In the genomic region with DNA sequence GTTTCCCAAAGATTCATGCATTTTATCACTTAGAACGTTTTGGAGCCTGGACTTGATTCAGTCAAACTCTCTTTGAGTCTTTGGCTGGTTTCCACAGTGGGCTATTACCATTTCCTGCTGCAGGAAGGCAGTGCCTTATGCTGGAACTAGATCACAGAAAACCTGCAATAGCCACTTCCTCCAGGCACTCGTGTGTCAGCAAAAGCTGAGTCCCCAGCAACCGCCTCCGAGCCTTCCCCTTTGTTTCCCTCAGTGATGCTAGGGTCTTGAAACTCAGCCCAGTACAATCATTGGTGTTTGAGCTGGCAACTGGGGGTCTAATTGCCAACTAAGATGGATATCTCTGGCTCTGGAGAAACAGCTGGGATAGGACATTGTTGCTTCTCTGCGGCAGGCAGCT, we compare ENCODE assay signal across 8 mouse cellular contexts.
DNase-seq lines count a peak whose midpoint lies in the region; ATAC-seq and TF ChIP-seq lines count a peak whose summit lies in the region.

No protein-coding gene starts in this region.

- ATAC-seq in hindbrain, postnatal 0 days, result peak; percentile 28; the same call in 1 of the 2 replicates

- H3K4me3 ChIP-seq in hindbrain, postnatal 0 days (ENCODE audit: low read length), result no peak overlapping the region

- no peaks in the 10 kb centered on the region for H3K36me3 ChIP-seq in hindbrain, postnatal 0 days (ENCODE audit: insufficient read depth, low read length)

- no peak overlapping the region for H3K4me2 ChIP-seq in hindbrain, postnatal 0 days (ENCODE audit: low read depth, low read length)

- TF ChIP-seq CTCF in hindbrain, postnatal 0 days (IDR thresholded peaks at IDR 0.05; ENCODE audit: low read depth), result no peak

- peaks cover 20% of the 10 kb centered on the region for H3K4me1 ChIP-seq in hindbrain, postnatal 0 days (ENCODE audit: insufficient read depth, low read length)

- H3K27ac ChIP-seq in hindbrain, postnatal 0 days, result peak overlapping the region; percentile 22; the same call in 1 of the 2 replicates

- WGBS in hindbrain, postnatal 0 days, result 16% methylated on average over 5 of the region's 5 CpGs

- no peaks in the 10 kb centered on the region for H3K27me3 ChIP-seq in hindbrain, postnatal 0 days (ENCODE audit: insufficient read depth, low read length)

- H3K9me3 ChIP-seq in hindbrain, postnatal 0 days (ENCODE audit: low read length), result no peaks in the 10 kb centered on the region

- no peak overlapping the region for H3K9ac ChIP-seq in hindbrain, postnatal 0 days (replicated peaks; ENCODE audit: low read length)

- DNase-seq in layer of hippocampus, adult 11-12 months (ENCODE audit: low spot score), result peak; percentile 42
- DNase-seq in layer of hippocampus, postnatal 10 days (ENCODE audit: low spot score in 2 of 2), result no peak
- DNase-seq in brain, adult 2 months (ENCODE audit: low read depth, low spot score), result peak; percentile 49
- DNase-seq in hindbrain, postnatal 0 days (ENCODE audit: low spot score), result peak; percentile 79
- peak; percentile 79 for DNase-seq in lung, postnatal 10 days
- DNase-seq in thymus, postnatal 25 days, result peak; percentile 74
- DNase-seq in urinary bladder, adult 18-20 months (ENCODE audit: low spot score in 2 of 2), result no peak
- no peak for DNase-seq in right cerebral cortex, postnatal 14 days

Comparison
In these comparisons a context has a peak if more than half of its experiments do, and no peak if none do; other contexts are left out.
1. DNase-seq: peak in layer of hippocampus, adult 11-12 months (single experiment), brain, adult 2 months (single experiment), hindbrain, postnatal 0 days (single experiment), lung, postnatal 10 days (single experiment) and thymus, postnatal 25 days (single experiment); none in layer of hippocampus, postnatal 10 days (0 of 2), urinary bladder, adult 18-20 months (0 of 2) and right cerebral cortex, postnatal 14 days (single experiment).